Mouse (Mus musculus) hindbrain, embryonic 10.5 days (tissue): Measurements from ENCODE around the gene Gm11627. TPM values are rescaled to one million over a fixed set of nuclear protein-coding genes. Genes with fewer than 3 reads are reported as not detected.
"Not testable (repeated sequence)": the region's sequence is repeated elsewhere in the genome, so short reads cannot be mapped to it uniquely, and the experiment has no call there.

Experiments used
- DNase-seq: peaks from one replicate; pipeline ENCODE4 v3.0.0-alpha.2; 2017; ENCODE audit warnings: low spot score
- H3K27ac ChIP-seq: fragments of 300-500 bp; sonication (generic); 2 replicates; pipeline ENCODE4 v1.5.1; 2016; ENCODE audit warnings: mild to moderate bottlenecking, moderate library complexity
- H3K27me3 ChIP-seq: fragments of 300-500 bp; sonication (generic); 2 replicates; pipeline ENCODE4 v1.6.1; 2016; ENCODE audit warnings: mild to moderate bottlenecking; ENCODE audit not compliant: poor library complexity, insufficient read depth, severe bottlenecking
- H3K36me3 ChIP-seq: fragments of 300-500 bp; sonication (generic); 2 replicates; pipeline ENCODE4 v1.6.1; 2016; ENCODE audit warnings: mild to moderate bottlenecking, moderate library complexity
- H3K4me1 ChIP-seq: fragments of 300-500 bp; sonication (generic); replicated peaks from 2 replicates; pipeline ENCODE4 v1.6.1; 2016; ENCODE audit warnings: mild to moderate bottlenecking
- H3K4me3 ChIP-seq: fragments of 300-500 bp; sonication (generic); 2 replicates; pipeline ENCODE4 v1.5.1; 2016; ENCODE audit warnings: mild to moderate bottlenecking, moderate library complexity
- H3K9me3 ChIP-seq: fragments of 300-500 bp; sonication (generic); 2 replicates; pipeline ENCODE4 v1.6.1; 2016; ENCODE audit warnings: mild to moderate bottlenecking, moderate library complexity
- WGBS: fragments of 180-500 bp; shearing (Covaris S2); methylation state at CpG from one replicate; pipeline ENCODE4 v1.1.7; 2016; 5-methylcytosine and 5-hydroxymethylcytosine counted together
- polyA plus RNA-seq: library from polyadenylated mRNA; unstranded; fragments of >200 nt; fragmentation: Nextera tagmentation; extraction: Ambion mirVana; gene quantifications from 2 replicates; pipeline ENCODE4 v1.2.1, GENCODE M21; 2016

The Gm11627 gene
- polyA plus RNA-seq, 1 experiment from 2014 or later: 9.1 TPM

- H3K27ac ChIP-seq, H3K9me3 ChIP-seq, H3K4me3 ChIP-seq, H3K27me3 ChIP-seq, H3K4me1 ChIP-seq, DNase-seq: not testable (repeated sequence)
- peaks cover 41% of the 10 kb centered on the region for H3K36me3 ChIP-seq
Observed at GRCm38 (mm10) chr11:102540286-102540685, 39.0 kb downstream of the Gm11627 start.

- H3K9me3 ChIP-seq: no peaks in the 10 kb centered on the region
- WGBS: 75% methylated on average over 1 of the region's 1 CpGs
- peaks cover 40% of the 10 kb centered on the region for H3K36me3 ChIP-seq
- H3K4me1 ChIP-seq: peaks cover 7% of the 10 kb centered on the region; the same call in 1 of the 2 replicates
- DNase-seq: no peak
- H3K4me3 ChIP-seq: no peak overlapping the region
- no peaks in the 10 kb centered on the region for H3K27me3 ChIP-seq
- no peak overlapping the region for H3K27ac ChIP-seq
Observed at GRCm38 (mm10) chr11:102539690-102540089, 39.6 kb downstream of the Gm11627 start.

GRCm38 (mm10) chr11:102536210-102536609, 43.1 kb downstream of the Gm11627 start:
- no peaks in the 10 kb centered on the region for H3K9me3 ChIP-seq
- H3K4me3 ChIP-seq: no peak overlapping the region
- 83% methylated on average over 3 of the region's 3 CpGs for WGBS
- no peaks in the 10 kb centered on the region for H3K27me3 ChIP-seq
- peaks cover 9% of the 10 kb centered on the region; the same call in 1 of the 2 replicates for H3K4me1 ChIP-seq
- DNase-seq: no peak
- H3K27ac ChIP-seq: no peak overlapping the region
- peaks cover 38% of the 10 kb centered on the region for H3K36me3 ChIP-seq

GRCm38 (mm10) chr11:102534078-102534477, 45.2 kb downstream of the Gm11627 start:
- H3K27ac ChIP-seq: no peak overlapping the region
- no peak overlapping the region for H3K4me3 ChIP-seq
- H3K27me3 ChIP-seq: no peaks in the 10 kb centered on the region
- 91% methylated on average over 2 of the region's 2 CpGs for WGBS
- 0 out of 2 replicates have a peak, but pooled peaks cover 2% of the 10 kb centered on the region for H3K4me1 ChIP-seq
- H3K36me3 ChIP-seq: peaks cover 34% of the 10 kb centered on the region
- H3K9me3 ChIP-seq: no peaks in the 10 kb centered on the region
- DNase-seq: no peak

- 0 out of 2 replicates have a peak, but pooled peaks cover 2% of the 10 kb centered on the region for H3K4me1 ChIP-seq
- no peak for DNase-seq
- no peak overlapping the region for H3K4me3 ChIP-seq
- H3K36me3 ChIP-seq: peaks cover 23% of the 10 kb centered on the region
- H3K9me3 ChIP-seq: no peaks in the 10 kb centered on the region
- no peaks in the 10 kb centered on the region for H3K27me3 ChIP-seq
- no peak overlapping the region for H3K27ac ChIP-seq
- WGBS: 62% methylated on average over 5 of the region's 5 CpGs
Observed at GRCm38 (mm10) chr11:102531425-102531824, 47.8 kb downstream of the Gm11627 start.

Other genes with a start within 250 kb of the Gm11627 start
- gene Slc4a1, start 213.3 kb downstream of the Gm11627 start, polyA plus RNA-seq: 35.8 and 38.0 TPM in 2 replicates
- gene Rundc3a, start 186.1 kb downstream of the Gm11627 start, polyA plus RNA-seq: 23.5 and 57.0 TPM in 2 replicates
- gene Slc25a39, start 171.5 kb downstream of the Gm11627 start, polyA plus RNA-seq: 236 TPM in 2 replicates
- gene Grn, start 149.1 kb downstream of the Gm11627 start, polyA plus RNA-seq: 76.8 and 88.9 TPM in 2 replicates
- gene Fam171a2, start 131.8 kb downstream of the Gm11627 start, polyA plus RNA-seq: 5.2 and 8.3 TPM in 2 replicates
- gene Itga2b, start 109.3 kb downstream of the Gm11627 start, polyA plus RNA-seq: 5.6 and 8.3 TPM in 2 replicates
- 63.0 and 66.5 TPM in 2 replicates for gene Gpatch8, start 23.1 kb downstream of the Gm11627 start, polyA plus RNA-seq
- 31.8 and 36.9 TPM in 2 replicates for gene Fzd2, start 24.9 kb upstream of the Gm11627 start, polyA plus RNA-seq
- gene Meioc, start 84.3 kb upstream of the Gm11627 start, polyA plus RNA-seq: 0.17 and 0.57 TPM in 2 replicates
- 40.7 and 53.2 TPM in 2 replicates for gene Ccdc43, start 118.3 kb upstream of the Gm11627 start, polyA plus RNA-seq
- 14.6 and 22.6 TPM in 2 replicates for gene Adam11, start 182.0 kb upstream of the Gm11627 start, polyA plus RNA-seq
- gene Gjc1, start 240.2 kb upstream of the Gm11627 start, polyA plus RNA-seq: 71.1 and 81.3 TPM in 2 replicates